Mouse (Mus musculus): ENCODE results near the gene Capn8.

DNA sequence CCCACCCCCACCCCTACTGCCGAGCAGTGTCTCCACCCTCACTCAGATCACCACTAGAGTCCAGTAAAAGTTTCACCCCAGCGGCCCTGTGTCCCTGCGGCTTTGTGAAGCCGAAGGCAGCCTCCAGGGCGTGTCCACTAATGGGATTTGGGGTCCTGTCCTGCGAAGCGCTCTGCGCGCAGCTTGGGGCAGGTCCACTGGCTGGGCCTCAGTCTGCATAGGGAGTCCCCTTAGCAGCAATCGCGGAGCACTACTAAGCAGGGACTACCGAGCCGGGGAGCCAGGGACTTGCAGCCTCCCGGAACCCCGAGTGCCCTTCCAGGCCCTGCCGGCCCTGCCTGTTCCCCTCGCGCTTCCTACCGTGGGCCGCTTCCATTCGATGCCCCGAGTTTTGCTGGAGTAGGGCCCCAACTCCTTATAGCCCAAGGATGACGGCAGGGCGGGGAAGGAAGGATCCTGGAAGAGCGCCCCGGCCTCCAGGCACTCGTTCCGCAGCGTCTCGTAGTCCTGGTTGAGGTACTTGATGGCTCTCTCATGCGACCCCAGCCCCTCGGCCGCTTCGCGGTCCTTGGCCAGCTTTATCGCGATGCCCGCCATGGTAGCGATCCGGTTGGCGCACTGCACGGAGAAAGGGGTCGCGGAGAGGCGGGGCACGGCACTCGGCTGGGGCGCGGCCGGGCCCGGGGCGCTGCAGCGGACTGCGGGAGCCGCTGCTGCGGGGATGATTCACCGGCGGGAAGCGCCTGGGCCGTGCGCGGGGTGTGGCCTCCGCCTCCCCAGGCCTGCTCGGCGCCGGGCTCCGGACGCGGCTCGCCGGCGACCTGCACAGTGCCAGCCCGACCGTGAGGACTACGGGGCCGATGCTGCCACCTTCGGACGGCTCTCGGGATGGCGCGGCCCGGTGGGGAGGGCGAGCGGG lies 47.8 kb upstream of the Capn8 start, which contains the start of gene Capn2:
- TF ChIP-seq CTCF (IDR thresholded peaks at IDR 0.05; ENCODE audit: low read depth) (peak; percentile 49), EP300 (IDR thresholded peaks at IDR 0.05; ENCODE audit: low read depth) (no peak)

Data from liver, embryonic 14.5 days (tissue).